Mouse (Mus musculus): ENCODE data around the gene Rab21.

DNA sequence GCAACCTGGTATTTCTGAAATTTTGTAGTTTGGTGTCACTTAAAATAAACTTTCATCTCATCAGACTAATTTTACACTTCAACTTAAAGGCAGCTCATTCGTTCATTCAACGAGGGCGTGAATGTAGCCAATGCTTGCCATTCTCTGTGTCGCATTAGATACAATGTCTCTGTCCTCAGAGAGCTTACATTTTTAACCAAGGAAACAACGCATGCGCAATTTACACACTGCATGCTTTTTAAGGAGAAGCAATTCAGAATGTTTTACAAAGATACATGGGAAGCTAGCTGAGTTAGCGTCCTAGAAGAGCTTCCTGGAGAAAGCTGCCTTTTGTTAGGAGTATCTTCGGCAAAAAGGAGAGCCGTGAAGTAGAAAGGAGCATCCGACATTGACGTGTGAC, 919 bp upstream of the Rab21 start:
- no peak for TF ChIP-seq CTCF (IDR thresholded peaks at IDR 0.05)
- TF ChIP-seq POLR2A (IDR thresholded peaks at IDR 0.05; ENCODE audit: insufficient read depth, low read depth, low read length), result no peak
- no peak for TF ChIP-seq EP300 (IDR thresholded peaks at IDR 0.05; ENCODE audit: insufficient read depth, low read depth, low read length)
